Mouse (Mus musculus) granulocyte monocyte progenitor cell, adult 5-6 weeks (primary cell): ENCODE data around the gene Fstl3. TPM values are rescaled to one million over a fixed set of nuclear protein-coding genes. Genes with fewer than 3 reads are reported as not detected.

Experiments
- ATAC-seq: replicated peaks from 2 replicates; pipeline ENCODE4 v1.8.0; 2016; ENCODE audit warnings: mild to moderate bottlenecking, moderate TSS enrichment, inconsistent platforms; ENCODE audit not compliant: poor library complexity, severe bottlenecking
- total RNA-seq, 2 experiments: library from RNA; stranded (forward) in 1 of 2; stranded (reverse) in 1 of 2; fragments of 200-712, 200-1000 nt in 1 of 2; fragments of >200 nt in 1 of 2; fragmentation: Nextera tagmentation in 1 of 2; gene quantifications; 2 replicates each; pipeline ENCODE4 v1.2.3; 2014 to 2017

Gene Fstl3
- total RNA-seq, 2 experiments from 2014 or later: 0.62 TPM; not detected in 1

DNA sequence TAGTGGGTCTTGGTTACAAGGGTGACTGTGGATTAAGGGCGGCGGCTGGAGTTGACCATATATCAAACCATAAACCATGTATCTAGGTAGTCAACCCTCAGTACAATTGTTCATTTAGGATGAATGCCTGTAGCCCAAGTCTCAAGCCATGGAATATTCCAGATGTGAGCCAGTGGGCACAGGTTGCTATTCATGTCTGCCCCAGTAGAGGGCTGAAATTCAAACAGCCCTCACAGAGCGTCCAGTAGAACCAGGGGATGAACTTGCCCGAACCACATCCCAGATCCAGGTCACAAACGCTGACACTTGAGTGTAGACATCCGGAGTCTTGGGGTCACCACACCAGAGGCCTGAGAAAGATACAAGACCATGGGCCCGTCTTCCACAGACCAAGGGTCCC lies 6.0 kb downstream of the Fstl3 start:
- no peak for ATAC-seq

DNA sequence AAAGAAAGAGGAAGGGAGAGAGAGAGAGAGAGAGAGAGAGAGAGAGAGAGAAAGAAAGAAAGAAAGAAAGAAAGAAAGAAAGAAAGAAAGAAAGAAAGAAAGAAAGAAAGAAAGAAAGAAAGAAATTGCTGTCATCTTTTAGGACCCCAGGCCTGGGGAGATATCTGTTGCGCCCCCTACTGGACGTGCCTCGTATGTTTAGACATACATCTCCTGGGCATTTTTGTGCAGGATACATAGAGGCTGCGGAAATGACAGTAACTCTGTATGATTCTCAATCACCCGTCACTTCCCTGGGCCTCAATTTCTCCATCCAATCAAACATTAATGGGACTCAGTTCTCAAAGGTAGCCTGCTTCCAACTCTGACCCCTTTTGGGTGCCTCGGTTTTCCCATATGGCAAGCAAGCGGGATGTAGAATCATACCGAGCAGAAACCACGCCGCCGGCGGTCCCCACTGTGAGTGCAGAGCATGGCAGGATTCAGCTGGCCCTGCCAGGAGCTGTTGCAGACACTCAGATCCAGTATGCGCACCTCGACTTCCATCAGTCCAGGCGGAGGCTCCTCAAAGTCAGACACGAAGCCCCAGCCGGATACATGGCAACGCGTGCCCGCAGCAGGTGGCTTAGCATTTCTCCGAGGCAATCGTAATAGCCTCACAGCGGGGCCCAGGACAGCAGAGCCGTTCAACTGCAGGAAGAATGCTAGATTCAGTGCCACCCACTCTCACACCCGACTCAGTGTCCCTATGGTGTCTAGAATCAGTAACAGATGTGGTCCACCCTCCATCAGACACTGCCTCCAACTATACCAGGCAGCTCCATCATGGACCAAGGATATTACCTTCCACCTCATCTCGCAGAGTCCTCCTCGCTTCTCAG lies 7.1 kb downstream of the Fstl3 start:
- no peak for ATAC-seq

DNA sequence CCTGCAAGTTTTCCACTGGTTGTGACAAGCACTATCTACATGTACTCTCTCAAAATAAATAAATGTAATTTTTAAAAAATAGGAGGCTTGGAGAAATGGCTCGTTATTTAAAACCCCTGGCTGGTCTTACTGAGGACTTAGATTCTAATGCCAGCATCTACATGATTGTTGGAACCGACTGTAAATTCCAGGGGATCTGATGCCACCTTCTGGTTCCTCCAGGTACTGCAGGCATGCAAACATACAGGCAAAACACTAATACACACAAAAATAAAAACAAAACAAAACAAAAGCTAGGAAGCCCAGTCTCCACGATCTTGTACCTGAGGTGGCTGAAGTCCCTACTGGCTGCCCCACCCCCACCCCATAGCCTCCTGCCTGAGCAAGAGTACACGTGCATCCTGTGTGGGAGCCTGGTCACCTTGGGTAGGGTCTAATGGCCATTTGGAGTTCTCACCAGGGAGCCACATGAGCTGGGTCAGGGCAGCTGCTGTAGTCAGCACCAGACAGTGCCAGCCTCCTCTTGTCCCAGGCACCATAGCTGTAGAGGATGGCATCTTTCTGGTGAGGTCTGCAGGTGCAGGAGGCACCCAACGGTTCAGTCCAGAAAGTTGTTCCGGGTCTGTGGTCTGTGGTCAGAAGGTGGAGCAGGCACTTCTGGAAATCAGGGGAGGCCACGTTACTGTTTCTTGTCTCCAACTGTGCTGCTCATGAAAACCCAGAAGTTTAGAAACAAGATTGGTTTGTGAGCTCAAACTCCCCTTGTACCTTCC lies 11.5 kb downstream of the Fstl3 start:
- ATAC-seq: peak; percentile 54

GRCm38 (mm10) chr10:79789581-79789980 lies 12.5 kb downstream of the Fstl3 start:
- ATAC-seq: no peak

GRCm38 (mm10) chr10:79790861-79791260 lies 13.8 kb downstream of the Fstl3 start, which contains the start of gene Prss57:
Gene Prss57 (minus strand): TSS chr10:79790961.
- ATAC-seq: no peak; the same call in 1 of the 2 replicates

GRCm38 (mm10) chr10:79792339-79793040 lies 15.4 kb downstream of the Fstl3 start:
- no peak for ATAC-seq

- peak; percentile 50 for ATAC-seq
Measured at GRCm38 (mm10) chr10:79793051-79793737, 16.1 kb downstream of the Fstl3 start, which contains the start of gene Palm. Gene Palm (plus strand): TSS chr10:79793572.

DNA sequence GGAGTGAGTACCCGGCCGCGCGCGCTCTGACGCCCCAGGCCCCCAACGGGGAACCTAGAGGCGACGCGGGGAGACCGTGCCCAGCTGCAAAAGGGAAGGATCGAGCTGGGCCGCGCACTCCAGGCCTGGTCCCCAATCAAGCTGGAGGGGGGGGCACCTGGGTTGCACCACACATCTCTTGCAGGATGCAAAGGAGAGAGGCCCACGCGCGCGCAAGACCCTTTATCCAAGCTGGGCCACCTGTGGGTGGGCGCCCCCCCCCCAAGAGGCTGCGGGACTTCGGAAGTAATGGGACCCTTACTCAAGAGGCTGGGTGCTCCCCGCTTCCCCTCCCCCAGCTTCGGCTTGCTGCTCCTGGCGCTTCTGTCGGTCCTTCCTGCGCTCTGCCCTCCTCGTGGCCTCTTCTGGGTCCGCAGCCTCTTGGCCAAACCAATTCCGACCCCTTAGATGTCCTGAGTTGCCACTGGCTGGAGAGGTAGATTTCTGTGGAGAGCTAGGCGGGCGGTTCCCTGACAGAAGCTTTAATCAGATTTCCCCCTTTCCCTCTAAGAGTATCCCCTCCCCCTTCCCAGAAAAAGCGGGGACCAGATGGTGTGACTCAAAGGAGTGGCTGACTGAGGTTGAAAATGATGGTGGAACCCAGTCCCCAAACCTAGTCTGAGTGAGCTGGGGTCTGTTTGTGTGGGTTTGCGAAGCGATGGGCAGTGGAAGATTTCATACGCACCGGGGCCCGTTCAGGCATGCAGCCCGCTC lies 16.8 kb downstream of the Fstl3 start:
- no peak for ATAC-seq

DNA sequence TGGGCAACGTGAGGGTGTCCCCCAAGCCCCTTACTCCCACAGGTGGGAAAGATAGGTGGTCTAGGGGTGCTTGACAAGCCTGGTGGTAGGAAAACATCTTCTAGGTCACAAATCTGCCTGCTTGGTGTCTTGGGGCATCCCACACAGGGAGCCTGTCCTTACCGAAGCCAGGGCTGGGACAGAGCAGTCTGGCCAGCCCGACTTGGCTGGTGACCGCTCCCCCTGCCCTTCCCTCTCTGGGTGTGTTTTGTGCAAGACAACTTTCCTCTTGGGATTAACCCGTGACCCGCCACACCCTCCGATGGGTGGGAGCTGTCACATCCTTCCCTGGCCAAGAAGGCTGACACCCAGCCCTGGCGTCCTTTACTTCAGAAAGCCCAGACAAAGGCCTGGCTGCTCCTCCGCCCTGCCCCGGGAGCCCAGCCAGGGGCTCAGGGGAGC lies 17.4 kb downstream of the Fstl3 start:
- no peak for ATAC-seq

GRCm38 (mm10) chr10:79795905-79796304 lies 18.8 kb downstream of the Fstl3 start:
- no peak for ATAC-seq

DNA sequence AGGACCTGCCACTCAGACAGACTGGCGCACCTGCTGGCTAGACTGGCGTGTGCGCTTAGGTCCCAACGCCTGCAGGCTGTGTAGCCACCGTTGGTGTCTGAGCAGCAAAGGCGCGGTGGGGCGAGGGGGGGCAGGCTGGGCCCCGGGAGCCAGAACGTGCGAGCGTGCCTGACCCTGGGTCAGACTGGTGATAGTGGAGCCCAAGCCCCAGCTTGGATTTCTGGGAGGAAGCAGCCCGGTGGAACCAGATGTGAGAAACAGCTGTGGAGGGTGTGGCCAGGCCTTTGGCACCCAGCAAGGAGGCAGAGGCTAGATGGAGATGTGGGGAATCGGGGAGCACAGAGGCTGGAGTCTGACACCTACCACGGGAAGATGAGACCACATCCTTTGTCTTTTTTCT lies 20.3 kb downstream of the Fstl3 start:
- ATAC-seq: no peak

- ATAC-seq: peak; percentile 84
Measured at GRCm38 (mm10) chr10:79798289-79798928, 21.3 kb downstream of the Fstl3 start.

DNA sequence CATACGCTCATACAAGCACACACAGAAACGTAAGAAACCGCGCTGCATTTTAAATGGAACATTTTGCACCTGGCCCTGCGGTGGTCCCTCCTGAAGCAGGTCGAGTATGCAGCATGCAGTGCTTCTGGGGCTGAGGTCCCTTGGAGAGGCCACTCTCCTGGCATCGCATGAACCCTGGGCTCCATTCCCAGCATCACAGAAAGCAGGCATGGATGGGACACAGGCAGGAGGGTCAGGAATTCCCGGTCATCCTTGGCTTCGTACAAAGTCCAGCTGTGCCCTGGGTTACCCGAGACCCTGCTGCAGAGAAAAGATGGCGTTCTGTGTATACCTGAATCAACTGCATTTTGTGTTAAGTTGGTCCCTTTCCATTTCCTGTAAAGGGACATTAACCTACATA lies 23.4 kb downstream of the Fstl3 start:
- no peak for ATAC-seq

DNA sequence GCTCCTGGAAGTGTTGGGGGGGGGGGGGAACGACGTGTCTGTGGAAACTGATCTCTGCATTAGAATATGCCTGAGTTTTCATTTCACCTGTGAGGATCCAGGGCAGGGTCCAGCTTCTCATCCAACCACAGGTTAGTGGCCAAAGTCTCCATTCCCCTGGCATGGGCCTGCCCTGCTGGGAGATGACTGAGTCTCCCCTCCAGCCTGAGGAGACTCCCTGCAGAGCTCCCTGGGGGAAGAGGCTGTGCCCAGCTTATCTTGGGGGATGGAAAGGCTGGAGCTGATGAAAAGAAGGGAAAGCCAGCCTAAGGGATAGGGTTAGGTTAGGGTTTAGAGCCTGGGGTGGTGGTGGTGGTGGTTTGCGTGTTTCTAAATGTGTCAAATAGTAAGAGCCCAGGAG lies 24.8 kb downstream of the Fstl3 start:
- ATAC-seq: no peak

DNA sequence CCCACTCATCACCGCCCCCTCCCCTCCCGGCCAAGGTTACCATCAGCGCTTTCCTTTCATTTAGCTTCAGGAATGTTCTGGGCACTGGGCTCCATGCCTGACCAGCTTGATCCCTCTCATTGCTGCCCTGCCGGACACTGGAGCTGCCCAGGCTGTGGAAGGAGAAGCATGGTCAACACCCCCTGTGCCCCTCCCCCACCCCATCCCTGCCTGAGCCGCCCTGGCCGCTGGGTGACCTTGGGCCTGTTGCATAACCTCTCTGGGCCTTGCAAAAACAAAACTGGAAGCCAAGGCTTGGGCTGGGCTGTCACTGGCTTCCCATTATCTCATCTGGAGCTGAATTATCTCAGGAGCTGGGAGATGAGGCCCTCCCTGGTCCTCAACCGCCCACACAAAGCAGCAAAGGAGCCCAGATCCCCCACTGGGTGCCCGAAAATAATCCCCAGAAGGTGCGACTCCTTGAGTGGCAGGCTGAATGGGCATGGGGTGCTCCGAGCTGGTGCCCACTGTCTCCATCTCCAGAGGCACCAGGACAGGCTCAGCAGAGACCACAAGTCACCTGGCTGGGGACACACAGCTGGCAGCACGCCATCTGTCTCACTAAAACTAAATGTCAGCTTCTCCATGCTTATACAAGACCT lies 25.4 kb downstream of the Fstl3 start:
- ATAC-seq: peak; percentile 47; the same call in 1 of the 2 replicates

GRCm38 (mm10) chr10:79803716-79804323 lies 26.7 kb downstream of the Fstl3 start:
- ATAC-seq: no peak

DNA sequence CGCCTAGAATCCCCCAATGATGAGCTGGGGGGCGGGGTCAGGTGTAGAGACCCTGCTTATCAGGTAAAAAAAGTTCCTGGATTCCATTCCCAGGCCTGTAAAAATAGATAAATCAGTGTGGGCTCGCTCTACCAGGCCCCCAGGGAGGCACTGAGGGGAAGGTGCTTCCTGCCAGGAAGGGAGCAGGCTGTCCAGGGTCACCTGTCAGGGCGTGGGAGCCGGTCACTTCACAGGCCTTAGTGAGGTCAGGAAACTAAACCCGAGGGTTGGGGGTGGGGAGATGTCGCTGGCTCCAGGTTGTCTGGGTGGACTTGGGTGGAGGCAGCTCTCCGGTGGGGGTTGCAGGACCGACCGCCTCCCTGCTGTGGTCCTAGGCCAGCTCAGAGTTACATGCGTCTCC lies 28.6 kb downstream of the Fstl3 start:
- no peak for ATAC-seq

DNA sequence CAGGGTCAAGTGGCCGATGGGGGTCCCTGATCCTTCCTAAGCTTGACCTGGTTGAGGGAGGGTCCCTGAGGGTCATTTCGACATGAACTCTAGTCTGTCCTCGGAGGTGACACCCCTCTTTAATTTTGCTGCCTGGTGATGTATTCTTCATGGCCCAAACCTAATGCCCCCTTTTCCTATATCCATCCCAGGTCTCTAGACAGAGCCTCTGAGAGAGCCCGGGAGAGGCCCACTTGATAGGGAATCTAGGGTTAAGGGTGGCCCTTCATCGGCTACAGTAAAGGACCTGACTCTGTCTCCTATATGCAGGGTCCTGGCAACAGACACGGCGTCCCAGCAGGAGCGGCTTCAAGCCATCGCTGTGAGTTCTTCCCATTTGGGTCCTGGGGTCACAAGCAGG lies 29.3 kb downstream of the Fstl3 start:
- ATAC-seq: no peak
